Comparison of ENCODE assay signal across 17 mouse cellular contexts in genomic region chr5:121053886-121054285, GRCm38 (mm10). TPM values are rescaled to one million over a fixed set of nuclear protein-coding genes. Genes with fewer than 3 reads are reported as not detected.
"Had no signal": no experiment of that assay in that cellular context is flagged by ENCODE, and none has a peak within 500 bp of the region (broad histone marks: within the 10 kb centered on the region; RNA-seq: fewer than 3 reads in every experiment).

No protein-coding gene starts in this region.

- H3K9ac ChIP-seq: liver, postnatal 0 days; lung, embryonic 15.5 days; midbrain, embryonic 13.5 days; midbrain, embryonic 15.5 days; neural tube, embryonic 12.5 days had no signal

- H3K4me1 ChIP-seq: lung, embryonic 15.5 days; megakaryocyte, embryonic 14.5 days; midbrain, embryonic 13.5 days; midbrain, embryonic 15.5 days; neural tube, embryonic 12.5 days had no signal

- H3K36me3 ChIP-seq: lung, embryonic 15.5 days; midbrain, embryonic 13.5 days; midbrain, embryonic 15.5 days; neural tube, embryonic 12.5 days had no signal

- H3K4me3 ChIP-seq: lung, embryonic 15.5 days; megakaryocyte, embryonic 14.5 days; midbrain, embryonic 13.5 days; midbrain, embryonic 15.5 days; neural tube, embryonic 12.5 days had no signal

- H3K27me3 ChIP-seq: lung, embryonic 15.5 days; midbrain, embryonic 13.5 days; midbrain, embryonic 15.5 days; neural tube, embryonic 12.5 days had no signal

- DNase-seq: liver, postnatal 0 days; lung, adult 2 months; lung, postnatal 14 days; lung, postnatal 36 days; right cerebral cortex, postnatal 25 days; right cerebral cortex, postnatal 4 days; spleen, adult 18-20 months; thymus, adult 2 months; thymus, postnatal 25 days had no signal

- H3K9me3 ChIP-seq: lung, embryonic 15.5 days; midbrain, embryonic 15.5 days; neural tube, embryonic 12.5 days had no signal

- ATAC-seq: liver, postnatal 0 days; lung, postnatal 0 days; midbrain, embryonic 13.5 days; midbrain, embryonic 15.5 days had no signal

- H3K4me2 ChIP-seq: lung, embryonic 15.5 days; midbrain, embryonic 11.5 days; midbrain, embryonic 13.5 days; midbrain, embryonic 15.5 days; neural tube, embryonic 12.5 days had no signal

- H3K27ac ChIP-seq: lung, embryonic 15.5 days; macrophage; midbrain, embryonic 13.5 days; midbrain, embryonic 15.5 days; neural tube, embryonic 12.5 days had no signal

RNA-seq across cellular contexts. Expression of gene Rph3a, which starts 44.0 kb away (rescaled TPM):
- polyA plus RNA-seq: lung, adult 2 months; lung, postnatal 0 days; macrophage had no signal
